Mouse (Mus musculus) embryonic fibroblast, embryonic 13.5 days (primary cell): ENCODE measurements at regions not wholly inside any gene's neighbourhood (a gene's known extent, or its start where the extent isn't known, plus 50 kb on each side); places are given as distances from the start of the nearest gene placed in this dataset.

Experiments used
- CTCF ChIP-seq: IDR thresholded peaks from 2 replicates; pipeline ENCODE4 v1.5.1; 2011; ENCODE audit warnings: mild to moderate bottlenecking, control low read depth, low read length, moderate library complexity, borderline replicate concordance; ENCODE audit not compliant: insufficient read depth
- POLR2A ChIP-seq: IDR thresholded peaks from 2 replicates; pipeline ENCODE4 v1.6.1; 2011; ENCODE audit warnings: low read depth, mild to moderate bottlenecking, control low read depth, low read length, moderate library complexity

DNA sequence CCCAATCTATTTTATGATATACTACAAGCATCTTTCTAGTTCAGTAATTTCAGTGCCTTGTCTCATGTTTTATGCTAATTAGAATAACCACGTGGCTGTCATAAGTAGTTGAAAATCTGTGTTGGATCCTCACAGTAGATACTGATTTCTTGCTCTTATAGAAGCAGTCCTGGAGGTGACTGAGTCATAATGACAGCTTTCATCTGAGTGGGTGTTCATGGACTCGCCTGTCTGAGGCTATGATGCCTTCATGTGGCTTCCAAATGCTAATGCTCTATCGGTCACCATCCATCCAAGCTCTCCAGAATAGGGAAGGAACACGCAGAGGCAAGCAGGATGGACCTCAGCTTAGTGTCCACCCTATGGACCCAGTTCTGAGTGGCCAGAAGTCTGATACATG is 396.6 kb upstream of the Slc30a5 start:
- TF ChIP-seq CTCF: no peak
- TF ChIP-seq POLR2A: no peak
